Mouse (Mus musculus) brain, adult 2 months (tissue): ENCODE measurements around the gene Vangl2.

Experiments used
- DNase-seq: peaks from one replicate; pipeline ENCODE4 v3.0.0; 2011; ENCODE audit warnings: low read depth, low spot score

Gene Vangl2

GRCm38 (mm10) chr1:172029914-172030313, 1.7 kb upstream of the Vangl2 start:
- no peak for DNase-seq

- DNase-seq: no peak
Observed at GRCm38 (mm10) chr1:172027809-172028102, 488 bp downstream of the Vangl2 start.

DNA sequence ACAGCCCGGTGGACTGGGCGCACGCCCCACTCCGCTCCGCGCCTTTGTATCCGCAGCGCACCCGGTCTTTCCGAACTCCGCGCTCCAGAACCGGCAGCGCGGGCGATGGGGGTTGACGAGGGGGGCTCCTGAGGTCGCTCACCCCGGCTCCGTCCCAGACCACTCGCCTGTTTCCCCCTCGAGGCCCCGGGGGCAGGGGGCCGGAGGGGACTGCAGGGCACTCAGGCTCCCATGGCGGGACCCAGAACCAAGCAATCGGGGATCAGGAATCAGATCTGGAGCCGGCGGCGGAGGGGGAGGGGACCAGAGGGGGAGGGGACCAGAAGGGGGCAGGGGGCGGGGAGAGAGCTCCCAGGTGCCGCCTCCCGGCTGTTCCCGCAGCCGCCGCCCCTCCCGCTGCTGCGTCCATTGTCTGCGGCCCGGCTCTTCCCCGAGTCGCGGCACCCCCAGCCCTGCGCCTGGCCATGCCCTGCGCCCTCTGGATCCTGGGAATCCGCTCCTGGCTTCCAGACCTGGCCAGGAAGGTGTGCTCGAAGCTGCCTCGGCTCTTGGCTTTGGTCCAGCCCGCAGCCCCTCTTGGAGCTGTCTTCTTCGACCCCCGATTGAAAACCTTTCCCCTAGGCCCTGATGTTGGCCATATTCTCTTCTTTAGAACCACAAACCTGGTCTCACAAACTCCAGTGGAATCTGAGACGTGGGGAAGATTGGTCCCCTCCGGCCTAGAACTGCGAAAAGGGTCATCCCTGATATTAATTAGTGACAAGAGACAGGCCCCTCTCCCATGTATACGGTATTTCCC, 1.0 kb downstream of the Vangl2 start:
- peak; percentile 92 for DNase-seq

- no peak for DNase-seq
Observed at GRCm38 (mm10) chr1:172026201-172026901, 1.9 kb downstream of the Vangl2 start.

GRCm38 (mm10) chr1:172025201-172025904, 2.9 kb downstream of the Vangl2 start:
- DNase-seq: no peak

GRCm38 (mm10) chr1:172024140-172024895, 3.9 kb downstream of the Vangl2 start:
- no peak for DNase-seq

DNA sequence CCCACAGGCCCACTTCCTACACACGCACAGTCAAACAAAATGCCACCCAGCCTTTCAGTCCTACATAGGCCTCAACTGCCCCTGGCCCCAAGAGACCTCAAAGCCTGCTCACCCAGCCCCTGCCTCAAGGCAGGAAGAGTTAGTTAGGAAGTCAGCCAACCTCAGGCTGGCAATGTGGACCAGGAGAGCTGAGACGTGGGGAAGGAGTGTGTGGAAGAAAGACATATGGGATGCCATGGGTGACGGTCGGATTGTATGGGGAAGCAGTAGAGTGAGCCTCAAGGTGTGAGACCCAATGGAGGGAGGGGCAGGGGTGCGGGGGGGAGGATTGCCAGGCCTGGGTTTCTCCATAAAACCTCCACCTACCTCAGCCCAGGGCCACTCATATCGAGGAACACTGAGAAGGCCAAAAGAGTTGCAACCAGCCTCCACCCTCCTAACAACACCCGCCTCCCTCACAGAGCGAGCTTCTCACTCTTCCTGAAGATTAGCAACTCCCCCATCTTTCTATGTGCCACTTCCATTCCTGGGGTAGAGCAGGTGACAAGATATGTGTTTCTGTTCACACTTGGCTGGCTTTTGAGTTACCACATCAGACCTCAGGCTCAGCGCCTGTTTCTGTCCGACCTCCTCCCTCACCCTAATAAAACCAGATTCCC, 8.3 kb downstream of the Vangl2 start:
- peak; percentile 63 for DNase-seq

DNA sequence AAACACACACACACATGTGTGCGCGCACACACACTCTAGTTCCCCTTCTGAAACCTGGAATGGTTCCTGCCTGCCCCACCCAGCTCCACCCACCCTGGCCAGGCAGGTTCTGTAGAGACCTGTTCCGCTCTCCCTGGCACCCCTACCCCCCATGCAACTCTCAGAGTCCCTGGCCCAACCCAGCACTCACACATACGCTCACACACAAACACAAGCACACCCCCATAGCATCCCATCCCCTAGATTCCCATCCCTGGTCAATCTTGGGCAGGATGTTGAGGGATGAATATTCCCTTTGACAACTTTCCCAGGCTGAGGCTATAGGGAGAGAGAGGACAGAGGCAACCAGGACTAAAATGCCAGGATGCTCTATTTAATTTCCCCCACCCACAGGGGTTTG, 8.9 kb downstream of the Vangl2 start:
- no peak for DNase-seq

DNA sequence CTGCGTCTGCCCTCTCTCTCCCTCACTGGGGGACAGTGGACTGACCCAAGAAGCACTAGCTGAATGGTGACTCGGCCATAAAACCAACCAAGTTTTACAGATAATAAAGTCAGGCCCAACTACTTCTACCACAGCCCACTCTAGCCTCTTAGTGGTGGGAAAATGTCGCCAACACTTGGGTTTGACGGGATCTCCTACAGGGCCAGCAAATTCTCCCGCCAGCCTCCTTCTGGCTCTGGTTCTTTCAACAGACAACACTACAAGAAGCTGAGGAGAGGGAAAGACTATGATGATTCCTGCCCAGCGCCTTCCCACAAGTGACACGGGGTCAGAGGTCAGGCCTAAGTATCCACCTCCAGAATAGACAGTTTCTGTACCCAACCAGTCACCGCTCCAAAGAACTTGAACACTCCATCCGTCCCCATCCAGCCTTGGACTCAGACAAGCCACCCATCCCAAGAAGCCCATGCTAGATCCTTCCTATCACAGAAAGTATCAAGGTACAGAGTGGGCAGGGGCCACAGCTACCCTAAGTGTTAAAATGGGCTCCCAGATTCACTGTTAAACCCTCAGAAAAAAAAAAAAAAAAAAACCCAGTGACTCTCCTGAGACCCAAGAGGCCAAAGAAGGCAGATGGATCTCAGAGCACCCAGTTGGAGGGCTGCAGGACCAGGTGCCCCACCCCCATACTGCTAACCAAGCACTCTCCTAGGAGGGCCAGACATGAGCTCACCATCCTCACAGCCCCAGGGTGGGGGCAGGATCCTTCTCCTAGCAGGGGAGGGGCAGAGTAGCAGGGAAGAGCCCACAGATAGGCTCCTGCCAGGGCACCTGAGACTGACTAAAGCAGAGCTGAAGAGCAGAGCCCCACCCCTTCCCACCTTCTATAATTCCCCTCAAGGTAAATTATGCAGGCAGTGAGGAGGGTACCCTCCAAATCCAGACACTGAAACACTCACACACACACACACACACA, 9.6 kb downstream of the Vangl2 start:
- DNase-seq: no peak

DNA sequence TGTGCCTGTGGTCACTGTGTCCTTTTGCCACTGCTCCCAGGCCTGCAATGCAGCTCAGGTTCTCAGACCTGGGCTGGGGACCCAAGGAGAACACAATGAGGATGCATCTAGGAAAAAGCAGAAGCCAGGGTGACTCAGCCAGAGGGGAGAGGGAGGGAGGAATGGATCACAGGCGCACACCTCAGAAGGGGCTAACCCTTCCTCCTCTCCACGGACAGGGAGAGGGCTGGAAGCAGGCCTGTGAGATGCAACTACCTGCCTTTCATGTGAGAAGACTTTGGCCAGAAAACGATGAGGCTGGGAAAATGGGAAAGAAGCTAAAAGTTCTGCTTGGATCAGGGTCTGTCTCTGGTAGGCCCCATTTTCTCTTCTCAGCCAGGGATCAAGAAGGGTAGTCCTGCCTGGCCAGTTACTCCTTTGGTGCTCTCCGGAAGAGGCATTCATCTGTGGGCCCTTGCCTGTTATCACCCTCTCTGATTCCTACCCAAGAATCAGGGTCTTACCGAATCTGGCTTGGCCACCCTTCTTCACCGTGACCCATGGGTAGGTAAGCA, 10.7 kb downstream of the Vangl2 start:
- no peak for DNase-seq

- no peak for DNase-seq
Observed at GRCm38 (mm10) chr1:172016660-172017516, 11.4 kb downstream of the Vangl2 start.

DNA sequence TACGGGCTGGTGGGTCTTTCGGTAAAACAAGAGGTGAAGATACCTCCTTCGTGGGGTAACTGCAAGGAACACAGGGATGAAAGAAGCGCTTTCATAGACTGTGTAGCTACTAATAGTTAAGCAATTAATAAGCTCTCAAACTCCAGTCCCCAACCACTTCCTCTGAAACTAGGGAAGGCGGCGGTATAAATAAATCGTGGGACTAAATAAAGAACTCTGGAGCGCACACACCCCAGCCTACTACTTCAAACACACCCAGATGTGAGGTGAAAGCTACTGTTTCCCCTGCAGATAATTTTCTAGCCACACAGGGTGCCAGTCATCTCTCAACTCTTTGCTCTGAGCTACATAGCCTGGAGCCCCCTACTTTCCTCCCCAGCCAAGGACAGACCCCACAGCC, 12.2 kb downstream of the Vangl2 start:
- peak; percentile 58 for DNase-seq

DNA sequence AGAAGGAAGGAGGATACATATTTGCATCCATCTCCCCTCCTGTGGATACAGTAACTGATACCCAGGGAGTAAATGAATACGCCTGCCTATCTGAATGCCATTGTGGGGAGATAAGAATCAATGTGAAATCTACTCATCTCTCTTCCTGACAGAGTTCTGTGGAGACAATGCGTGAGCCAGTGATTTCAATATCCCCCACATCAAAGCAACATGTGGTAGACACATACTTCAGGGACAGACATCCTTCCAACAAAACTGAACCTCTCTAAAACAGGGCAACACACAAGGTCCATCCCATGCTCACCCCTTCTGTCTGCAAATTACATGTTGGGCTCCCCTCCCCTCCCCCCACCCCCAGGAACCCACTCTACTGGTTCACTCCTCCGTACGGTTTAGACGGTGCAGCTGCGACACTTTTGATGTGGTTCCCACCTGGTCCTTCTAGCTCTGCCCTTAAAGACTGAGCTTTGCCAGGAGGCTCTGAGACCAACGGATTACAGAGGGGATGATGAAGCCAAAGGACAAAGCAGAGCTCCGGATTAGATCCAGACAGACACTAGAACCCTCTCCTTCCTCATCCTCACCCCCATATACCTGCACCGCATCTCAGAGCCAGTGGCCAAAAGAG, 12.8 kb downstream of the Vangl2 start:
- no peak for DNase-seq

DNA sequence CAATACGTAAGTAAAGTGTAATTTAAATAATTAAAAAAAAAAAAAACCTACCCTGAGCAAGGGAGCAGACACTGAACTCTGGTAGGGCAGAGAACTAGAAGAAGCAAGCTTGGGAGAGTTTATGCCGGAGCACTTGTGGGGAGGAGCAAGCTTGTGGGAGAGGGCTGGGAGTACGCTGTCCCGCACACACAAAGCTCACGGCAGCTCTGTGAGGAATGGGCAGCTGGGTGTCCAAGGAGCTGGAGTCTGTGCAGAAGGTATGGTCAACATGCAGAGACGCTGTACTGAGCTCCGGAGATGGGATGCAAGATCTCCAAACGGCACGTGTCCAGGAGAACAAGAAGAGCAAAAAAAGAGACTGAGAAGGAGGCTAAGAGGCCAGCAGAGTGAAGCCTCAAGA, 13.5 kb downstream of the Vangl2 start:
- DNase-seq: no peak

DNA sequence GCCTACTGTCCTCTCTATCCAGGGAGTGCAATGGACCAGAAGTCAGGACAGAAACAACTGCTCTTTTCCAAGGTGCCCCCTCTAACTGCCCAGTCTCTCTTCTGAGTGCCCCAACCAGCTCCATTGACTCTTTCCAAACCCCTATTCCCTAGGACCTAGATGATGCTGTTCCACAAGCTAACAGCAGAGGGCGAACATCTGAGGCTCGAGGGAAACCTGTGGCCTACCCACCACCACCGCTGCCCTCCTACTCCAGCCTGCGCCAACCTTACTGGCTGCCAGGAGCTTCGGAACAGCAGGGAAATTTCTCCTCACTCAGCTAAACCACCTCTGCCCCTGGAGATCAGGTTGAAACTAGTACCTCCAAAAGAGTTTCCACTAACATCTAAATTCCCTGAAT, 16.2 kb downstream of the Vangl2 start:
- peak; percentile 88 for DNase-seq

DNA sequence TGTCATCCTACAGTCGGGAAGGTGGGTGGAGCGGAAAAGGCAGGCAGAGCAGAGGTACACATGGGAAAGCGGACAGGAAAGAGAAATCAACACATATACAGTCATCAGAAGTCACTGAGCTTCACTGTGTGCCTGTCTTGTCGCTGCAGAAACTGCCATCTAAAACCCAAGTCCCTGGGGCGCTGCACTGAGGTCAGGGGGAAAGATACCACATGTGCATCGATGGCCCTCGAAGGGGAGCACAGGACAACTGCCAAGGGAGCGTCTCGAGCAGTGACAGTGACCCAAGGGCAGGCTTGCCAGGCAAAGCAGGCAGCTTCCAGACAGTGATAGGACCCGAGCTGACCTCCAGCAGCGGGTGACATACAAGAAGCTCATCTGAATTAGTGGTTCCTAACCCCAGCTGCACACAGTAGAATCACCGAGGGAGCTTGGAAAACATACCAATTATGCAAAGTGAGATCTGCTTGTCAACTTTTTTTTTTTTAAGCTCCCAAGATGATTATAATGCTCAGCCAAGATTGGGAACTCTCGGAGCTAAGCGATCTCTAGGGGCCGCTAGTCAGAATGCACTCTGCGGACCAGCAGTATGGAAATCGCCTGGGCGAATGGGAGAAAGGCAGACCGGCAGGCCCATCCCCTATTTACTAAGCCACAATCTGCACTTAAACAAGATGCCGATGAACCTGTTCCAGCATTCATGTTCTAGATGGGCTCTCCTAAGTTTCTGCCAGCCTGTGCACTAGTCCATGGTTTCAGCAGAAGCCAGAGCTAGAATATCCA, 18.0 kb downstream of the Vangl2 start:
- no peak for DNase-seq

DNA sequence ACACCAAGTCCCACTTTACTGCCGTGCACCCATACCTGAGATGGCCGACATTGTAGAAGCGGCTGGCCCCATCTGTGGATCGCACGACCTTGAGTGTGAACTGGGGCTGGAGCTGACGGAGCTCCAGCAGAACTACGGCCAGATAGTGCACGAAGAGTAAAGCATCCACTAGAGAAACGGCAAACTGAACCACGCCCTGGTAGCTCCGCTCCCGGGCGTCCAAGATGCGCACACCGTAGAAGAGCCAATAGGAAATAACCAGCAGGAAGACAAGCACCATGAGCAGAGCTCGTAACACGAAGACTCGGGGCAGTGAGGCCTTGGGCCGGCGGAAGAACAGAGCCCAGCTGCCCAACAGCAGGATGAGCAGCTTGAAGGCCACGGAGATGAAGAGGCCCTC, 18.8 kb downstream of the Vangl2 start:
- no peak for DNase-seq

GRCm38 (mm10) chr1:172008351-172008750, 19.9 kb downstream of the Vangl2 start:
- no peak for DNase-seq
